Mouse (Mus musculus) embryonic facial prominence, embryonic 11.5 days (tissue): ENCODE data around the gene Pds5a. TPM values are rescaled to one million over a fixed set of nuclear protein-coding genes. Genes with fewer than 3 reads are reported as not detected.

Experiments
- ATAC-seq: fragments of 200-750 bp; cut with Nextera tagmentation; replicated peaks from 2 replicates; pipeline ENCODE4 v1.8.0; 2017; ENCODE audit warnings: low read depth; ENCODE audit not compliant: insufficient number of reproducible peaks, low FRiP score, low TSS enrichment
- DNase-seq: peaks from one replicate; pipeline ENCODE4 v3.0.0-alpha.2; 2015; ENCODE audit warnings: low spot score
- H3K27ac ChIP-seq: fragments of 300-500 bp; sonication (generic); replicated peaks from 2 replicates; pipeline ENCODE4 v1.5.1; 2014; ENCODE audit warnings: mild to moderate bottlenecking, low read depth, low read length, control low read depth
- H3K27me3 ChIP-seq: fragments of 300-500 bp; sonication (generic); 2 replicates; pipeline ENCODE4 v1.6.1; 2014; ENCODE audit warnings: mild to moderate bottlenecking, low read length, moderate library complexity, mixed read lengths; ENCODE audit not compliant: control insufficient read depth, insufficient read depth
- H3K36me3 ChIP-seq: fragments of 300-500 bp; sonication (generic); replicated peaks from 2 replicates; pipeline ENCODE4 v1.6.1; 2014; ENCODE audit warnings: low read depth, mild to moderate bottlenecking, low read length, moderate library complexity, mixed read lengths; ENCODE audit not compliant: control insufficient read depth, insufficient read depth
- H3K4me1 ChIP-seq: fragments of 300-500 bp; sonication (generic); 2 replicates; pipeline ENCODE4 v1.6.1; 2014; ENCODE audit warnings: low read length, mixed read lengths; ENCODE audit not compliant: control insufficient read depth, insufficient read depth
- H3K4me2 ChIP-seq: fragments of 300-500 bp; sonication (generic); 2 replicates; pipeline ENCODE4 v1.6.1; 2014; ENCODE audit warnings: low read depth, mild to moderate bottlenecking, control low read depth, low read length, moderate library complexity
- H3K4me3 ChIP-seq: fragments of 300-500 bp; sonication (generic); 2 replicates; pipeline ENCODE4 v1.5.1; 2014; ENCODE audit warnings: low read depth, low read length, control low read depth
- H3K9ac ChIP-seq: fragments of 300-500 bp; sonication (generic); replicated peaks from 2 replicates; pipeline ENCODE4 v1.6.1; 2014; ENCODE audit warnings: mild to moderate bottlenecking, control low read depth, low read length
- H3K9me3 ChIP-seq: fragments of 300-500 bp; sonication (generic); replicated peaks from 2 replicates; pipeline ENCODE4 v1.6.1; 2016; ENCODE audit warnings: mild to moderate bottlenecking, low read length, inconsistent platforms, mixed read lengths; ENCODE audit not compliant: control insufficient read depth
- WGBS: fragments of 180-500 bp; shearing (Covaris S2); extraction: QIAGEN DNeasy Blood & Tissue Kit; methylation state at CpG from one replicate; pipeline ENCODE4 v1.1.7; 2014; 5-methylcytosine and 5-hydroxymethylcytosine counted together
- polyA plus RNA-seq: library from polyadenylated mRNA; unstranded; fragments of >200 nt; fragmentation: Nextera tagmentation; extraction: Ambion mirVana; gene quantifications from 2 replicates; pipeline ENCODE4 v1.2.1, GENCODE M21; 2014

Gene Pds5a
- polyA plus RNA-seq, 1 experiment from 2014 or later: 129 TPM

- WGBS: 96% methylated on average over 1 of the region's 1 CpGs
These were observed 59.2 kb downstream of the Pds5a start for GRCm38 (mm10) chr5:65638896-65639295.

GRCm38 (mm10) chr5:65624340-65624739, 73.7 kb downstream of the Pds5a start:
- Histone ChIP-seq H3K27ac (no peak overlapping the region), H3K9ac (no peak overlapping the region), H3K4me1 (no peaks in the 10 kb centered on the region), H3K4me3 (no peak overlapping the region), H3K36me3 (peaks cover 4% of the 10 kb centered on the region; the same call in 1 of the 2 replicates), H3K9me3 (no peaks in the 10 kb centered on the region), H3K4me2 (no peak overlapping the region), H3K27me3 (no peaks in the 10 kb centered on the region)
- ATAC-seq (no peak), DNase-seq (no peak)

More at GRCm38 (mm10) chr5:65638896-65639295, 59.2 kb downstream of the Pds5a start:
- Histone ChIP-seq H3K4me3 (no peak overlapping the region), H3K36me3 (peaks cover 7% of the 10 kb centered on the region), H3K9me3 (no peaks in the 10 kb centered on the region), H3K27ac (no peak overlapping the region), H3K9ac (no peak overlapping the region), H3K4me2 (no peak overlapping the region), H3K27me3 (no peaks in the 10 kb centered on the region), H3K4me1 (no peaks in the 10 kb centered on the region)
- ATAC-seq (no peak), DNase-seq (no peak)

GRCm38 (mm10) chr5:65613152-65613924, 84.7 kb downstream of the Pds5a start:
- 87% methylated on average over 9 of the region's 9 CpGs for WGBS
- DNase-seq (no peak), ATAC-seq (no peak)
- H3K4me1 ChIP-seq: no peaks in the 10 kb centered on the region
- H3K4me3 ChIP-seq: no peak overlapping the region
- no peaks in the 10 kb centered on the region for H3K27me3 ChIP-seq
- H3K9ac ChIP-seq: no peak overlapping the region
- no peak overlapping the region for H3K4me2 ChIP-seq
- no peaks in the 10 kb centered on the region; the same call in none of the 2 replicates for H3K36me3 ChIP-seq
- H3K9me3 ChIP-seq: no peaks in the 10 kb centered on the region
- no peak overlapping the region for H3K27ac ChIP-seq

- Histone ChIP-seq H3K4me1 (no peaks in the 10 kb centered on the region), H3K4me3 (no peak overlapping the region), H3K27ac (no peak overlapping the region), H3K9ac (no peak overlapping the region), H3K36me3 (no peaks in the 10 kb centered on the region; the same call in 1 of the 2 replicates), H3K27me3 (no peaks in the 10 kb centered on the region), H3K9me3 (no peaks in the 10 kb centered on the region), H3K4me2 (no peak overlapping the region)
- DNase-seq (no peak), ATAC-seq (no peak)
- 93% methylated on average over 4 of the region's 4 CpGs for WGBS
These were observed 87.5 kb downstream of the Pds5a start for GRCm38 (mm10) chr5:65610541-65610940.

- Histone ChIP-seq H3K4me1 (no peaks in the 10 kb centered on the region), H3K36me3 (no peaks in the 10 kb centered on the region; the same call in 1 of the 2 replicates), H3K4me2 (no peak overlapping the region), H3K9ac (no peak overlapping the region), H3K27ac (no peak overlapping the region), H3K27me3 (no peaks in the 10 kb centered on the region), H3K9me3 (no peaks in the 10 kb centered on the region), H3K4me3 (no peak overlapping the region)
- DNase-seq: no peak
- WGBS: 91% methylated on average over 5 of the region's 5 CpGs
- ATAC-seq: no peak
These were observed 88.3 kb downstream of the Pds5a start for GRCm38 (mm10) chr5:65609769-65610168.

GRCm38 (mm10) chr5:65606820-65607219, 91.3 kb downstream of the Pds5a start:
- H3K9me3 ChIP-seq: no peaks in the 10 kb centered on the region
- no peaks in the 10 kb centered on the region for H3K27me3 ChIP-seq
- no peaks in the 10 kb centered on the region for H3K4me1 ChIP-seq
- H3K9ac ChIP-seq: no peak overlapping the region
- H3K4me2 ChIP-seq: no peak overlapping the region
- H3K27ac ChIP-seq: no peak overlapping the region
- ATAC-seq (no peak), DNase-seq (no peak)
- H3K4me3 ChIP-seq: no peak overlapping the region
- no peaks in the 10 kb centered on the region for H3K36me3 ChIP-seq
- WGBS: 94% methylated on average over 1 of the region's 1 CpGs

- no peaks in the 10 kb centered on the region for H3K4me1 ChIP-seq
- no peaks in the 10 kb centered on the region for H3K9me3 ChIP-seq
- H3K27me3 ChIP-seq: no peaks in the 10 kb centered on the region
- DNase-seq (no peak), ATAC-seq (no peak)
- WGBS: 93% methylated on average over 7 of the region's 7 CpGs
- no peak overlapping the region for H3K4me2 ChIP-seq
- H3K27ac ChIP-seq: no peak overlapping the region
- H3K9ac ChIP-seq: no peak overlapping the region
- H3K36me3 ChIP-seq: peaks cover 4% of the 10 kb centered on the region
- no peak overlapping the region for H3K4me3 ChIP-seq
These were observed 98.4 kb downstream of the Pds5a start for GRCm38 (mm10) chr5:65599681-65600080.

- H3K36me3 ChIP-seq: peaks cover 6% of the 10 kb centered on the region; the same call in 1 of the 2 replicates
- H3K27ac ChIP-seq: no peak overlapping the region
- no peak overlapping the region for H3K9ac ChIP-seq
- 89% methylated on average over 2 of the region's 2 CpGs for WGBS
- DNase-seq (no peak), ATAC-seq (no peak)
- H3K27me3 ChIP-seq: no peaks in the 10 kb centered on the region
- H3K4me1 ChIP-seq: no peaks in the 10 kb centered on the region
- no peak overlapping the region for H3K4me2 ChIP-seq
- H3K9me3 ChIP-seq: no peaks in the 10 kb centered on the region
- H3K4me3 ChIP-seq: no peak overlapping the region
These were observed 105.7 kb downstream of the Pds5a start for GRCm38 (mm10) chr5:65592421-65592820.
